Mouse (Mus musculus): ENCODE measurements at regions not wholly inside any gene's neighbourhood (a gene's known extent, or its start where the extent isn't known, plus 50 kb on each side); places are given as distances from the start of the nearest gene placed in this dataset.

GRCm38 (mm10) chr6:117574146-117574545, 266.8 kb upstream of the Zfp637 start:
- no peak overlapping the region for H3K4me2 ChIP-seq (ENCODE audit: low read depth, low read length, poor library complexity, severe bottlenecking)
- no peaks in the 10 kb centered on the region for H3K36me3 ChIP-seq (ENCODE audit: insufficient read depth, low read length)
- ATAC-seq (ENCODE audit: low FRiP score) (no peak), DNase-seq (ENCODE audit: low spot score) (no peak)
- H3K9me3 ChIP-seq (ENCODE audit: low read length), result no peaks in the 10 kb centered on the region
- H3K27ac ChIP-seq (ENCODE audit: low read depth, low read length), result no peak overlapping the region
- H3K27me3 ChIP-seq (ENCODE audit: insufficient read depth, low read length), result no peaks in the 10 kb centered on the region
- H3K4me3 ChIP-seq (ENCODE audit: low read depth, low read length), result no peak overlapping the region
- H3K9ac ChIP-seq (replicated peaks; ENCODE audit: low read length, poor library complexity, severe bottlenecking), result no peak overlapping the region
- no peak for TF ChIP-seq CTCF (IDR thresholded peaks at IDR 0.05)
- WGBS, result 75% methylated on average over 10 of the region's 10 CpGs
- no peaks in the 10 kb centered on the region for H3K4me1 ChIP-seq (ENCODE audit: insufficient read depth, low read length)

GRCm38 (mm10) chr6:117575057-117575456, 265.9 kb upstream of the Zfp637 start:
- Histone ChIP-seq H3K9me3 (ENCODE audit: low read length) (no peaks in the 10 kb centered on the region), H3K4me3 (ENCODE audit: low read depth, low read length) (no peak overlapping the region), H3K36me3 (ENCODE audit: insufficient read depth, low read length) (no peaks in the 10 kb centered on the region), H3K9ac (replicated peaks; ENCODE audit: low read length, poor library complexity, severe bottlenecking) (no peak overlapping the region), H3K27ac (ENCODE audit: low read depth, low read length) (no peak overlapping the region), H3K27me3 (ENCODE audit: insufficient read depth, low read length) (no peaks in the 10 kb centered on the region), H3K4me2 (ENCODE audit: low read depth, low read length, poor library complexity, severe bottlenecking) (no peak overlapping the region), H3K4me1 (ENCODE audit: insufficient read depth, low read length) (no peaks in the 10 kb centered on the region)
- WGBS, result 88% methylated on average over 5 of the region's 5 CpGs
- DNase-seq (ENCODE audit: low spot score), result peak; percentile 23
- no peak for ATAC-seq (ENCODE audit: low FRiP score)
- TF ChIP-seq CTCF (IDR thresholded peaks at IDR 0.05), result no peak

- no peak for ATAC-seq (ENCODE audit: low FRiP score)
- no peak for DNase-seq (ENCODE audit: low spot score)
Observed at GRCm38 (mm10) chr6:117576021-117576420, 265.0 kb upstream of the Zfp637 start.

DNA sequence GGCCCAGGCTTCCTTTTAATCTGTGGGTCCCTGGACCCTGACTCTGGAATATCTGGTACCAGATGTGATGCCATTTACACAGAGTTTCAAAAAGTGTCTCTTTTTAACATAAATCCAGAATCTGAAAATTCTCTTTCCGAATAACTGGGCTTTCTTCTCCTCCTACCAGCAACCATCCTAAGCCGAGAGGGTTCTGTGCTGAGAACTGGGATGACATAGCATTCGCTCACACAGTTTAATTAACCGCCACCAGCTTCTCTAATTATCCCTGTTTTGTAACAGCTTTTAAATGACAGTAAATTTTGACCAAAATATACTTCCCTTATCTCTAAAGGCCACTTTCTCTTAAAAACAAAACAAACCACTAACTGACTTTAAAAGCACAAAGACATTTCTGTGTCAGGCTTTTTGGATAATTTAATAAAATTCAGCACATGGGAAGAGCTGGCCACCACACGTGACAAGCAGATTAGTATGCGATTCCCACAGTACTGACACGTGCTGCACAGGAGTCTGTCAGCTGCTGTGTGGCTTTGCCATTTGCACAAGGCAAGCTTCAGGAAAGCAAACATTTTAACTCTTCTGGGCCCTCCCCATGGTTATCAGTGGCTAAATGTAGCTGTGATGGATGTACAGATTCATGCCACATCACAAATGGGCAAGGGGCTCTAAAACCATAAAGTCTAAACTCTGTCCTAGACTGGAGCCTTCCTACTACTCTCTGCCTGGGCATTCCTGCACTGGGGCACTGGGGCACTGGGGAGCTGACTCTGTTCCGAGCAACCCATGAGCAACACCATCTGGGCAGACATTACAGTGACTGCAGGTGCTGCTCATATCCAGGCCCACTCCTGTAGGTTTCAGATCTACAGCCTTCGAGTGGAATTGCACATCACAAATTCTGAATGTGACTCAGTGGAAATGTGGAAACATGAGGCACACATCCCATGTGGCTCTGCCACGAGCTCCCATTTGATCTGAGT, 263.1 kb upstream of the Zfp637 start:
- Histone ChIP-seq H3K27me3 (ENCODE audit: insufficient read depth, low read length) (no peaks in the 10 kb centered on the region), H3K9ac (replicated peaks; ENCODE audit: low read length, poor library complexity, severe bottlenecking) (no peak overlapping the region), H3K4me2 (ENCODE audit: low read depth, low read length, poor library complexity, severe bottlenecking) (no peak overlapping the region), H3K36me3 (ENCODE audit: insufficient read depth, low read length) (no peaks in the 10 kb centered on the region), H3K4me3 (ENCODE audit: low read depth, low read length) (no peak overlapping the region), H3K9me3 (ENCODE audit: low read length) (no peaks in the 10 kb centered on the region), H3K27ac (ENCODE audit: low read depth, low read length) (no peak overlapping the region), H3K4me1 (ENCODE audit: insufficient read depth, low read length) (no peaks in the 10 kb centered on the region)
- ATAC-seq (ENCODE audit: low FRiP score), result peak; percentile 41; the same call in 1 of the 2 replicates
- WGBS, result 66% methylated on average over 10 of the region's 10 CpGs
- no peak for TF ChIP-seq CTCF (IDR thresholded peaks at IDR 0.05)
- peak; percentile 24 for DNase-seq (ENCODE audit: low spot score)

More at GRCm38 (mm10) chr6:117576021-117576420, 265.0 kb upstream of the Zfp637 start:
- no peak overlapping the region for H3K27ac ChIP-seq (ENCODE audit: low read depth, low read length)
- no peaks in the 10 kb centered on the region for H3K27me3 ChIP-seq (ENCODE audit: insufficient read depth, low read length)
- H3K4me3 ChIP-seq (ENCODE audit: low read depth, low read length), result no peak overlapping the region
- no peak overlapping the region for H3K4me2 ChIP-seq (ENCODE audit: low read depth, low read length, poor library complexity, severe bottlenecking)
- 90% methylated on average over 9 of the region's 9 CpGs for WGBS
- no peak overlapping the region for H3K9ac ChIP-seq (replicated peaks; ENCODE audit: low read length, poor library complexity, severe bottlenecking)
- H3K4me1 ChIP-seq (ENCODE audit: insufficient read depth, low read length), result no peaks in the 10 kb centered on the region
- H3K9me3 ChIP-seq (ENCODE audit: low read length), result no peaks in the 10 kb centered on the region
- no peak for TF ChIP-seq CTCF (IDR thresholded peaks at IDR 0.05)
- no peaks in the 10 kb centered on the region for H3K36me3 ChIP-seq (ENCODE audit: insufficient read depth, low read length)

DNA sequence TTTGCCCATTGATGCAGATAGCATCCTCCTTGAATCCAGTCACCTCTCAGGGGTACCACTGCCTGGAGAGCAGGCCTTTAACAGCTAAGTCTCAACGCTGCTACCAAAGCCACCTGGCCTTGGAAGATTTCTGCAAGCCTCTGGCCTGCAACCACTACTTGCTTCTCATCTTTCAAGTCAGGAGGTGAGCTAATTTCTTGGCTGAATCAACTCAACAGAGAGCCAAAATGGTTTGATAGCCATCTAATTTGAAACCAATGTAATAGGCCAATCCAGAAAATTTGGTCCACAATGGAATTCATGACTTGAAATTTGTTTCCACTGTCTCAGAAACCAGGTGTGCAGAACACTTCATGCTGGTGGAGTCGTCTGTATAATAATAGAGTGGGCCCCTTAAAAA, 260.0 kb upstream of the Zfp637 start:
- H3K4me1 ChIP-seq (ENCODE audit: insufficient read depth, low read length), result no peaks in the 10 kb centered on the region

GRCm38 (mm10) chr6:117583121-117583520, 257.9 kb upstream of the Zfp637 start:
- Histone ChIP-seq H3K9me3 (ENCODE audit: low read length) (no peaks in the 10 kb centered on the region), H3K4me3 (ENCODE audit: low read depth, low read length) (no peak overlapping the region), H3K27ac (ENCODE audit: low read depth, low read length) (no peak overlapping the region), H3K4me2 (ENCODE audit: low read depth, low read length, poor library complexity, severe bottlenecking) (no peak overlapping the region), H3K9ac (replicated peaks; ENCODE audit: low read length, poor library complexity, severe bottlenecking) (no peak overlapping the region), H3K36me3 (ENCODE audit: insufficient read depth, low read length) (no peaks in the 10 kb centered on the region), H3K4me1 (ENCODE audit: insufficient read depth, low read length) (no peaks in the 10 kb centered on the region), H3K27me3 (ENCODE audit: insufficient read depth, low read length) (no peaks in the 10 kb centered on the region)
- no peak for ATAC-seq (ENCODE audit: low FRiP score)
- TF ChIP-seq CTCF (IDR thresholded peaks at IDR 0.05), result no peak
- no peak for DNase-seq (ENCODE audit: low spot score)
- 92% methylated on average over 11 of the region's 11 CpGs for WGBS

More for the DNA sequence above, 260.0 kb upstream of the Zfp637 start:
- no peak overlapping the region for H3K4me2 ChIP-seq (ENCODE audit: low read depth, low read length, poor library complexity, severe bottlenecking)
- no peak for DNase-seq (ENCODE audit: low spot score)
- no peaks in the 10 kb centered on the region for H3K36me3 ChIP-seq (ENCODE audit: insufficient read depth, low read length)
- H3K4me3 ChIP-seq (ENCODE audit: low read depth, low read length), result no peak overlapping the region
- H3K9ac ChIP-seq (replicated peaks; ENCODE audit: low read length, poor library complexity, severe bottlenecking), result no peak overlapping the region
- TF ChIP-seq CTCF (IDR thresholded peaks at IDR 0.05), result no peak
- 83% methylated on average over 2 of the region's 2 CpGs for WGBS
- no peak for ATAC-seq (ENCODE audit: low FRiP score)
- H3K27me3 ChIP-seq (ENCODE audit: insufficient read depth, low read length), result no peaks in the 10 kb centered on the region
- H3K9me3 ChIP-seq (ENCODE audit: low read length), result no peaks in the 10 kb centered on the region
- no peak overlapping the region for H3K27ac ChIP-seq (ENCODE audit: low read depth, low read length)
